20 mouse cellular contexts compared by ENCODE assay signal in genomic region chr9:29205680-29206079, GRCm38 (mm10).
DNase-seq lines count a peak whose midpoint lies in the region; ATAC-seq lines count a peak whose summit lies in the region.
"Had no signal": no experiment of that assay in that cellular context is flagged by ENCODE, and none has a peak within 500 bp of the region (broad histone marks: within the 10 kb centered on the region; RNA-seq: fewer than 3 reads in every experiment).

No protein-coding gene starts in this region.

- DNase-seq in forebrain, embryonic 14.5 days (ENCODE audit: low spot score): peak; percentile 54
- no peak for DNase-seq in forebrain, embryonic 10.5 days (ENCODE audit: extremely low spot score, low spot score)
- no peak for DNase-seq in midbrain, embryonic 10.5 days (ENCODE audit: low spot score)
- DNase-seq in layer of hippocampus, adult 9-11 months: no peak
- DNase-seq: adrenal gland, postnatal 36 days; gastrocnemius, postnatal 10 days; heart, postnatal 36 days; kidney, postnatal 36 days; liver, embryonic 13.5 days; lung, embryonic 14.5 days; lung, postnatal 36 days; right cerebral cortex, adult 18-20 months had no signal

- H3K4me3 ChIP-seq in forebrain, embryonic 14.5 days (ENCODE audit: low read depth, low read length): no peak overlapping the region
- no peak overlapping the region for H3K4me3 ChIP-seq in forebrain, embryonic 10.5 days
- no peak overlapping the region for H3K4me3 ChIP-seq in heart, embryonic 16.5 days (ENCODE audit: low read length)
- no peak overlapping the region for H3K4me3 ChIP-seq in heart, embryonic 12.5 days
- H3K4me3 ChIP-seq in midbrain, embryonic 15.5 days: no peak overlapping the region
- H3K4me3 ChIP-seq in midbrain, embryonic 10.5 days: no peak overlapping the region
- H3K4me3 ChIP-seq: embryonic facial prominence, embryonic 12.5 days; erythroblast, embryonic 14.5 days; intestine, embryonic 15.5 days; limb, embryonic 12.5 days; liver, embryonic 13.5 days; neural tube, embryonic 13.5 days had no signal

- ATAC-seq in forebrain, embryonic 14.5 days: no peak
- 0 out of 2 replicates have a peak, but pooled peaks have one; percentile 29 for ATAC-seq in heart, embryonic 16.5 days (replicated peaks; ENCODE audit: extremely low read depth, insufficient read depth, low FRiP score)
- ATAC-seq in heart, embryonic 12.5 days (ENCODE audit: insufficient number of reproducible peaks, low FRiP score): no peak
- no peak for ATAC-seq in midbrain, embryonic 15.5 days (replicated peaks)
- ATAC-seq: intestine, embryonic 15.5 days had no signal

- H3K27ac ChIP-seq in forebrain, embryonic 14.5 days (ENCODE audit: low read depth, low read length): no peak overlapping the region
- H3K27ac ChIP-seq in forebrain, embryonic 10.5 days: no peak overlapping the region
- no peak overlapping the region; the same call in 1 of the 2 replicates for H3K27ac ChIP-seq in heart, embryonic 16.5 days (ENCODE audit: low read length)
- H3K27ac ChIP-seq in heart, embryonic 12.5 days (ENCODE audit: poor library complexity, severe bottlenecking): no peak overlapping the region; the same call in 1 of the 2 replicates
- peak overlapping the region; percentile 27; the same call in 1 of the 2 replicates for H3K27ac ChIP-seq in midbrain, embryonic 15.5 days
- H3K27ac ChIP-seq in midbrain, embryonic 10.5 days (replicated peaks): no peak overlapping the region
- H3K27ac ChIP-seq: embryonic facial prominence, embryonic 12.5 days; intestine, embryonic 15.5 days; limb, embryonic 12.5 days; liver, embryonic 13.5 days; neural tube, embryonic 13.5 days had no signal

- no peaks in the 10 kb centered on the region for H3K36me3 ChIP-seq in forebrain, embryonic 14.5 days (ENCODE audit: control insufficient read depth, insufficient read depth, low read length)
- H3K36me3 ChIP-seq in forebrain, embryonic 10.5 days (replicated peaks): no peaks in the 10 kb centered on the region
- H3K36me3 ChIP-seq in heart, embryonic 16.5 days (ENCODE audit: control insufficient read depth, insufficient read depth): no peaks in the 10 kb centered on the region
- no peaks in the 10 kb centered on the region for H3K36me3 ChIP-seq in heart, embryonic 12.5 days
- H3K36me3 ChIP-seq in midbrain, embryonic 15.5 days (replicated peaks): no peaks in the 10 kb centered on the region
- no peaks in the 10 kb centered on the region for H3K36me3 ChIP-seq in midbrain, embryonic 10.5 days
- H3K36me3 ChIP-seq: embryonic facial prominence, embryonic 12.5 days; intestine, embryonic 15.5 days; limb, embryonic 12.5 days; liver, embryonic 13.5 days; neural tube, embryonic 13.5 days had no signal

- WGBS in forebrain, embryonic 14.5 days: 37% methylated on average over 4 of the region's 4 CpGs
- 85% methylated on average over 4 of the region's 4 CpGs for WGBS in forebrain, embryonic 10.5 days
- WGBS in heart, embryonic 16.5 days: 44% methylated on average over 4 of the region's 4 CpGs
- 55% methylated on average over 4 of the region's 4 CpGs for WGBS in heart, embryonic 12.5 days
- WGBS in midbrain, embryonic 15.5 days: 52% methylated on average over 4 of the region's 4 CpGs
- 81% methylated on average over 4 of the region's 4 CpGs for WGBS in midbrain, embryonic 10.5 days

- no peak overlapping the region for H3K9ac ChIP-seq in forebrain, embryonic 14.5 days (ENCODE audit: low read length)
- no peak overlapping the region for H3K9ac ChIP-seq in heart, embryonic 16.5 days (ENCODE audit: low read length)
- no peak overlapping the region for H3K9ac ChIP-seq in heart, embryonic 12.5 days
- no peak overlapping the region for H3K9ac ChIP-seq in midbrain, embryonic 15.5 days
- H3K9ac ChIP-seq: embryonic facial prominence, embryonic 12.5 days; intestine, embryonic 15.5 days; limb, embryonic 12.5 days; liver, embryonic 13.5 days; lung, embryonic 14.5 days; neural tube, embryonic 13.5 days had no signal

- H3K4me1 ChIP-seq in forebrain, embryonic 14.5 days (ENCODE audit: control insufficient read depth, insufficient read depth, low read length): peaks cover 17% of the 10 kb centered on the region
- H3K4me1 ChIP-seq in forebrain, embryonic 10.5 days: peaks cover 11% of the 10 kb centered on the region
- H3K4me1 ChIP-seq in heart, embryonic 16.5 days (ENCODE audit: control insufficient read depth, insufficient read depth, low read length): peaks cover 27% of the 10 kb centered on the region
- H3K4me1 ChIP-seq in heart, embryonic 12.5 days (replicated peaks): peaks cover 40% of the 10 kb centered on the region
- peaks cover 21% of the 10 kb centered on the region for H3K4me1 ChIP-seq in midbrain, embryonic 15.5 days
- H3K4me1 ChIP-seq in midbrain, embryonic 10.5 days: no peaks in the 10 kb centered on the region
- H3K4me1 ChIP-seq: intestine, embryonic 15.5 days; liver, embryonic 13.5 days had no signal

- H3K27me3 ChIP-seq in forebrain, embryonic 14.5 days (replicated peaks; ENCODE audit: control insufficient read depth, insufficient read depth, low read length): no peaks in the 10 kb centered on the region
- H3K27me3 ChIP-seq in forebrain, embryonic 10.5 days (ENCODE audit: poor library complexity, severe bottlenecking): peaks cover 10% of the 10 kb centered on the region; the same call in 1 of the 2 replicates
- H3K27me3 ChIP-seq in heart, embryonic 16.5 days (ENCODE audit: control insufficient read depth, insufficient read depth, low read length): no peaks in the 10 kb centered on the region
- no peaks in the 10 kb centered on the region for H3K27me3 ChIP-seq in heart, embryonic 12.5 days (replicated peaks)
- H3K27me3 ChIP-seq in midbrain, embryonic 15.5 days (replicated peaks): no peaks in the 10 kb centered on the region
- no peaks in the 10 kb centered on the region for H3K27me3 ChIP-seq in midbrain, embryonic 10.5 days (ENCODE audit: low read depth, poor library complexity, severe bottlenecking)
- H3K27me3 ChIP-seq: embryonic facial prominence, embryonic 12.5 days; intestine, embryonic 15.5 days; liver, embryonic 13.5 days; neural tube, embryonic 13.5 days had no signal

- no peak overlapping the region for H3K4me2 ChIP-seq in forebrain, embryonic 14.5 days (ENCODE audit: low read length)
- H3K4me2 ChIP-seq in heart, embryonic 16.5 days (ENCODE audit: low read depth, low read length): no peak overlapping the region
- H3K4me2 ChIP-seq in heart, embryonic 12.5 days: no peak overlapping the region
- no peak overlapping the region for H3K4me2 ChIP-seq in midbrain, embryonic 15.5 days
- H3K4me2 ChIP-seq: embryonic facial prominence, embryonic 12.5 days; intestine, embryonic 15.5 days; limb, embryonic 12.5 days; liver, embryonic 13.5 days; lung, embryonic 14.5 days; neural tube, embryonic 13.5 days had no signal

- H3K9me3 ChIP-seq in forebrain, embryonic 14.5 days (replicated peaks; ENCODE audit: control insufficient read depth, low read length): no peaks in the 10 kb centered on the region
- H3K9me3 ChIP-seq in forebrain, embryonic 10.5 days: no peaks in the 10 kb centered on the region
- H3K9me3 ChIP-seq in heart, embryonic 16.5 days (replicated peaks; ENCODE audit: control insufficient read depth, low read length): no peaks in the 10 kb centered on the region
- H3K9me3 ChIP-seq in heart, embryonic 12.5 days (replicated peaks): no peaks in the 10 kb centered on the region
- no peaks in the 10 kb centered on the region for H3K9me3 ChIP-seq in midbrain, embryonic 15.5 days
- H3K9me3 ChIP-seq in midbrain, embryonic 10.5 days (replicated peaks): no peaks in the 10 kb centered on the region
- H3K9me3 ChIP-seq: embryonic facial prominence, embryonic 12.5 days; intestine, embryonic 15.5 days; limb, embryonic 12.5 days; liver, embryonic 13.5 days; neural tube, embryonic 13.5 days had no signal
